Mouse (Mus musculus) forelimb bud, embryonic 11.5 days (tissue): Measurements from ENCODE around the gene Emc9.
A peak's percentile ranks its signal among the peaks of the same experiment; 100 is the strongest.

ENCODE experiments used
- DNase-seq: peaks from one replicate; pipeline ENCODE4 v3.0.0-alpha.2; 2012; ENCODE audit warnings: low read depth, low spot score

Emc9 gene

DNA sequence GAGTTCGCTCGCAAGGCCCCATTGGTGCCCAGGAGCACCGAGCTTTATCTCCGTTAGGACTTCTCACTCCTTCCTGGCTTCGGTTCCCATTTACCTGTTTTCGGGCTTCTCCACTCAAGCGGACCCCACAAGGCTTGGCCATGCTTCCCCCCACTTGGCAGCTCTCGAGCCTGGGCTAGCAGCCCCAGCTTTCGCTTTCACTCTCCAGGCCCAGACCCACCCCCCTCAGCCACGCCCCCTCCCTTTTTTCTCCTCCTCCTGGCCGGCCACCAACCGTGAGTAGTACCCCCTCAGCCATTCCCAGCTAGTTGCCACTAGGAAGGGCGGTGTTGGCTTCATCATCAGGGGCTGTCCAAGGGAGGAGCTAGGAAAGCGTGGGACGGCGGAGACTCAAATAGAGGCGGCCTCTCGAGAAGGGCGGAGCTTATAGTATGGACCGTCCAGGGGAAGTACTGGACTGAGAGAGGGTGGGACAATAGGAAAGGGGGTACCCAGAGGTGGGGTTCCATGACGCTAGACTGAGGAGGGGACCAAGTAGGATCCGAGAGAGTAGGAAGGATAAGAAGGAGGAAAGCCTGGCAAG is 5.7 kb upstream of the Emc9 start, which contains the start of gene Psme2:
Psme2 (minus strand) TSS at position 366 of the 583 bp plus-strand sequence.
- DNase-seq: peak; percentile 95

DNA sequence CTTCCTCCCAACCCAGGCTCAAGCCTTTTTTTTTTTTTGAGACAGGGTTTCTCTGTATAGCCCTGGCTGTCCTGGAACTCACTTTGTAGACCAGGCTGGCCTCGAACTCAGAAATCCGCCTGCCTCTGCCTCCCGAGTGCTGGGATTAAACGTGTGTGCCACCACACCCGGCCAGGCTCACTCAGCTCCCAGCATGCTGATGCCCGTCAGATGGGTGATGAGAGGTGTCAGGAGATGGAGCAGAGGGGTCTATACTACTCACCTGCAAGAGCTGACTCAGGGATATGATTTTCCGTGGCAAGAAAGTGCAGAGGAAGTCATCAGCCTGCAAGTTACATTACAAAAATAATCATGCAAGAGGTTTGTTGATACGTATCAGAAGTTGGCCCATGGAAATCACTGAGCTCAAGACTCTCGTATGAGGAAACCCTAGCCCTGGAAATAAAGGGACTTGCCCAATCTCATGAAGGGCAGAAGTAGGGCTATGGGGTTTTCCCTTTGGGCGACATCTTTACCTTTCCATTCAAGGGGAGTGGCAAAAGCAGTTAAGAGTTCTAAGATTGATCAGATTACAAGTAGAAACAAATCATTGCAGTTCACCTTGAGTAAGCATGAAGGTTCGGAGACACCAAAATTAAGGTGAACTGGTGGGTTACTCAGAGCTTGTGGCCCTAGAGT is 4.8 kb upstream of the Emc9 start:
- DNase-seq: no peak

DNA sequence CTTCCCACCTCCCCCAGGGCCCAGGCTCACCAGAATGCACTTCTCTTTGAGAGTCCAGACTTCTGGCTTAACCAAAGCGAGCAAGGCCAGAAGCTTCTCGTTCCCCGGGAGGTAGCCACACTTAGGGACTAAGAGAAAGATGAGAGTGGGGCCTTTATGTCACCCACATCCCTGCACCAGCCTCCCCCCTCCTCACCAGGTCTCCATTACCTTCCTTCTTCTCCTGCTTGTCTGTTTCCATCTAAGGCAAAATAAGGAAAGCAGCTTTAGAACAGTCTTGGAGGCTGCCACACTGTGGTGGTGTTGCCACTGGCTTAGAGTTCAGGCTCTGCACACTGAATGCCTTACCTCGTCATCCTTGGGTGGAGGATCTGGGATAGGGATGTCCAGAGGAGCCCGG is 4.2 kb upstream of the Emc9 start:
- no peak for DNase-seq

DNA sequence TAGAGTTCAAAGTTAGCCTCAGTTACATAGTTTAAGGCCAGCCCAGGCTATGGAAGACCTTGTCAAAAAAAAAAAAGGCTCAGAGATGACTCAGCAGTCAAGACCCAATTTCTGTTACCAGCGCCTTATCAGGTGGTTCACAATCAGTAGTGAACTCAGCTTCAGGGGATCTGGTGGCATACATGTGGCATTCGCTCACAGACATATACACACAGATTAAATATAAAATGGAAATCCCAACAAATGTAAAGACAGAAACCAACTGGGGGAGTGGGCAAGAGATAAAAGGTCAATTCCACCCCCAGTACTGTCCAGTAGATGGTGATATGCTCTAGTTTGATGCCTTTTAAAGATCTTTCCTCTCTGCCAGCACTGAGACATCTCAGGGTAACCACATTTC is 1.0 kb upstream of the Emc9 start:
- no peak for DNase-seq

DNA sequence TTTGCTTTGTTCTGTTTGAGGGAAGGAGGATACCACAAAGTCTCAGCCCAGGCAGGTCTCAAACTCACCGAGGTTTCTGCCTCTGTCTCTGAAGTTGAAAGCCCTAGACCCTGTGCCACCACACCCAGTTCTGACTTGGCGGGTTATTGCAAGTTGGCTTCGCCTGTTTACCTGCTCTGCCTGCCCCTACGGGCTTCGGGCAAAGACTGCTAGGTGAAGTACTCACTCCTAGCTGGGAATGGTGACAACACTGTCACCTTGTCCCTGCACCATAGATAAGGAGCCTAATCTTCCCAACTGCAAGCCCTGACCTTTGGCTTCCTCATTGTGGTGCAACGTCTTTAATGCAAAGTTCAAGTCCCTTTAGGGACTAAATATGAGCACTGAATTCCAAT is 461 bp upstream of the Emc9 start:
- no peak for DNase-seq

DNA sequence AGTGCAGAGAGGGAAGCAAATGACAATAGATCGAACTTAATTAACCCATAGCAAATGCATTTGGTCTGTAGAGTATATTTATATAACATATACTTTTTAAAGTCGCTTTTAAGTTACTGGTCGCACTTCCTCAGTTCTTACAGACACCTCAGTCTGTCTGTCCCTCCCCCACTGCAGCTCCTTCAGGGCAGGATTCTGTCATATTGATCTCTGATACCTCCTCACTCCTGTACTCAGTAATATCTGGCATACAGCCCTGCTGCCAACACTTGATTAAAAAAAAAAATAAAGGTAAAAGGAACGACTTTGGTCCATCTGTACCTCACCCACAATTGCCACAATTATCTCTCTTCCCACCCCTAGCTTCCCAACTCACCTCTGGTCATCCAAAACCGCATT is 800 bp downstream of the Emc9 start:
- no peak for DNase-seq

DNA sequence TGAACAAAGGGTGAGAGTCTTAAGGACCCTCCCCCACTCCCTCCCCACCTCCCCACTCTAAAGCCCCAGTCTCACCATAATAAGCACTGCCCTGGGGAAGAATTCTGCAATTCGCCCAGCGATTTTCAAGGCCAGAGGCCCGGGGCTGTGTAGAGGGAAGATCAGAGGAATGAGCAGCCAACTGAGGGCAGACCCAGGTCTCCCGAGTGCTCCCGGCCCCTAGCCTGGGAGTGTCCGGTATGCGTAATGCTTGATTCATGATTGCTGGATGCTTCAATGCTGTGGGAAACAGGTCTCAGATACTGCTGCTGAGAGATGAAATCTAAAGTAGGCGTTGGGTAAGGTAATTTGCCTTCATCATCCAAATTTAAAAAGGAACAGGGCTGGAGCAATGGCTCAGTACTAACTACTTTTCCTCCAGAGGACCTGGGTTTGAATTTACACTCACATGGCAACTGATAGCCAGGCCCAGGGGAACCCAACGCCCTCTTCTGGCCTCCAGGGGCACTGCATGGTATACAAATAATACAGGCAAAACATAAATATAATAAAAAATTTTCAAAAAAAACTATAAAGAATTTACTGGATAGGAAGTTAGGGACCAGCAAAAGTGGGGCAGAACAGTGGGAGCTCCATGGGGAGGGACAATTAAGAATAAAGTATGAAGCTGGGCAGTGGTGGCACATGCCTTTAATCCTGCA is 3.0 kb downstream of the Emc9 start:
- DNase-seq: no peak

DNA sequence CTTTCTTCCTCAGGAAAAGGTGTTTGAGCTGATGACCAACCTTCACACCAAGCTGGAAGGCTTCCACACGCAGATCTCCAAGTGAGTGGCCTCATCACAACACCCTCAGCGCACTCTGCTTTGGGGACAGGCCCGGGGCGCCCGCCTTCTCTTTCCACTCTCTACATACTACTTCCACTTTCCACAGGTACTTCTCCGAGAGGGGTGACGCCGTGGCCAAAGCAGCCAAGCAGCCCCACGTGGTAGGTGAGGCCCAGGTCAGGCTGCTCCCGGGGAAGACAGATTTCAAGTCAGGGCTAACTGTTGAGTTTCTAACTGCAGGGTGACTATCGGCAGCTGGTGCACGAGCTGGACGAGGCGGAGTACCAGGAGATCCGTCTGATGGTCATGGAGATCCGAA is 4.4 kb downstream of the Emc9 start:
- DNase-seq: no peak

DNA sequence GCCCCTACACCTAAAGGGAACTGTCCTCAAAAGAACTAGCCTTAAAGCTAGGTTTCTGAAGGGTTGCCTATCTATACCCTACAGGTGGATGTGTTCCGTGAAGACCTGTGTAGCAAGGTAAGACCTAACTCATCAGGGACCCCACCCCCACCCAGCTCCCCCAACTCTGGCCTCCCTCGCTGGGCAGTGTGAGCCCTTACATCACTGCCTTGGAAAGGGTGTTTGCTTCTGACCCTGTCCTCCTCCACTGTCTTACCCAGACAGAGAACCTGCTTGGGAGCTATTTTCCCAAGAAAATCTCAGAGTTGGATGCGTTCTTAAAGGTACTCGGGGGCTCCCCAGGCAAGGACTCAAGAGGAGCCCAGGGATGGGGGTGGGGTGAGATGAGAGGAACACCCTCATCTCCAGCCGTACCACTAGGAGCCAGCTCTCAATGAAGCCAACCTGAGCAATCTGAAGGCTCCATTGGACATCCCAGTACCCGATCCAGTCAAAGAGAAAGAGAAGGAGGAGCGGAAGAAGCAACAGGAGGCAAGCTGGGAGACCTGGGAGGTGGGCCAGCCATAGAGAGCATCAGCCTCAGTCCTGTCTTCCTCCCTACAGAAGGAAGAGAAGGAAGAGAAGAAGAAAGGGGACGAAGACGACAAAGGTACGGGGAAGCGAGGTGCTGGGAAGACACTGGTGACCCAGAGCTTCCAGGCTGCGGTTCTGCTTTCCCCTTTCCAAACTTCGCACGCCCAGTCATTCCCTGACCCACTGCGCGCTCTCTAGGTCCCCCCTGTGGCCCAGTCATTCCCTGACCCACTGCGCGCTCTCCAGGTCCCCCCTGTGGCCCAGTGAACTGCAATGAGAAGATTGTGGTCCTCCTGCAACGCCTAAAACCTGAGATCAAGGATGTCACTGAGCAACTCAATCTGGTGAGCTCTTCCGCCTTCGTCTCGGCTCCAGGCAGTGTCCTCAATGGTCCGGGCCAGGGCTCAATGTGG is 5.3 kb downstream of the Emc9 start:
- DNase-seq: no peak

DNA sequence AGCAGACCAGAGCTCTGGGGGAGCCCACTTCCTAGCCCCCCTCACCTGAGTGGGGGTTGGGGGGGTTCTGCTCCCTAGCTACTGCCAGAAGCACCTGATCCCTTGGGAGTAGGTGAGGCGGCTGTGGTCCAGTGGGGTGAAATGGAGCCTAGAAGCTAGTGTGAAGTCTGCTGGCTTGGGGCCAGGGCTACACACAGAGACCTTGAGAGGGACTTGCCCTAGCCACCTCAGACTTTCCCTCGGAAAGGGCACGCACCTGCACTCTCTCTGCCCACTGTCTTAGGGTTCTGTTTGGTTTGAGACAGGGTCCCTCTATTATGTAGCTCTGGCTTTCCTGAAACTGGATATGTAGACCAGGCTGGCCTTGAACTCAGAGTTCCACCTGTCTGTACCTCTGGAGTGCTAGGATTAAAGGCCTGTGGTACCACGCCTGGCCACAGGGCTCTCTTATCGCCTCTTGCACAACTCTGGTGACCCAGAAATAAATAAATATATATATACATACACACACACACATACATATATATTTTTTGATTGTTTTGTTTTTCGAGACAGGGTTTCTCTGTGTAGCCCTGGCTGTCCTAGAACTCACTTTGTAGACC is 6.3 kb downstream of the Emc9 start:
- DNase-seq: no peak

DNA sequence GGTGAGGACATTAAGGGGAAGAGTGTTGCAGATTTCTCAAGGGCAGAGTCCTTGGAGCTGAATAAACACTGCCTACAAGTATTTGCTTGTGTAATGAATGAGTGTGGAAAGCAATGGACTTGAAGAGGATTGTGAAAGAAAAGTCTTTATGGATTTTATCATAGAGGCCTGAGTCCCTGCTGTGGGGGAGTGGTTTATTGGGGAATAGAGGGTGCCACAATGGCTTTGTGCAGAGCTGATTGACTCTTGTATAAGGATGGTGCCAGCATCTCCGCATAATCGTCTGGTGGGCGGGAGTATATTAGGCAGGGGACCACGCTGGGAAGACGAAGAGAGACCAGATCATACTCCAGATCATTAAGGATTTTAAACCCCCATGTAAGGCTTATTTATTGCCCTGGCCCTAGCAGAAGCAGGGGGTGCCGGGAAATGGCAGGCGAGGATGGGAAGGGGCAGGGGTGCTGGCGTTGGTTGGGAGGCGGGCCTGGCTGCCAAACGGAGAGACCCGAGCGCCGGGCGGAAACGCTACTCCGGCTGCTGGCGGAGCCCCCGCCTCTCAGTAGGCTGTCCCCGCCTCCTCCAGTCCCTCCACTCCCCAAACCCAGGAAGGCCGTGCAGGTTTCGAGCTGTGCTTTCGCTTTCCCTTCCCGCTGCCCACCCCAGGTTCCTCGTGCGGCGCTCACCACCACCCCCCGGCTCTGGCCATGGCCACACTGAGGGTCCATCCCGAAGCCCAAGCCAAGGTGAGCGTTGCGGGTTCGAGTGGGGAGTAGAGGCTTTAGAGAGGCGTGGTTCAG is 7.0 kb downstream of the Emc9 start, which contains the start of gene Psme1:
Psme1 (plus strand) TSS at position 253 of the 797 bp plus-strand sequence.
- peak; percentile 69 for DNase-seq

DNA sequence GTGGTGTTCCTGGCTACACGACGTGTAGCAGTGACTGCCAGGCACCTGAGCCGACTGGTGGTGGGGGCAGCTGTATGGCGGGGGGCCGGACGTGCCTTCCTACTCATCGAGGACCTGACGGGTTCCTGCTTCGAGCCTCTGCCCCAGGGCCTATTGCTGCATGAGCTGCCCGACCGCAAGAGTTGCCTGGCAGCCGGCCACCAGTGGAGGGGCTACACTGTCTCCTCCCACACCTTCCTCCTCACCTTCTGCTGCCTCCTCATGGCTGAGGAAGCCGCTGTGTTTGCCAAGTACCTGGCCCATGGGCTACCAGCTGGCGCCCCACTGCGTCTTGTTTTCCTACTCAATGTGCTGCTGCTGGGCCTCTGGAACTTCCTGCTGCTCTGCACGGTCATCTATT is 8.7 kb downstream of the Emc9 start:
- no peak for DNase-seq

DNA sequence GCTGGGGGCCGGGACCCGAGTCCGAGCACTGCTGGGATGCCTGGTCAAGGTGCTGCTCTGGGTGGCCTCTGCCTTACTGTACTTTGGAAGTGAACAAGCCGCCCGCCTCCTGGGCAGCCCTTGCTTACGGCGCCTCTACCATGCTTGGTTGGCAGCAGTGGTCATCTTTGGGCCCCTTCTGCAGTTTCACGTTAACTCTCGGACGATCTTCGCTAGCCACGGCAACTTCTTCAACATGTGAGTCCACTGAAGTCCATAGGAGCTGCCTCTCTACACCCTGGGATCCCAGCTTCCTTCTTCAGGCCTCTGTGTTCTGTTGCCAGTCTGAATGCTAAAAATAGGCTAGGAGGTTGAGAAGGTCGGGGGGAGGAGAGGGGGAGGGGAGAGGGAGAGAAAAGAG is 9.4 kb downstream of the Emc9 start:
- no peak for DNase-seq

DNA sequence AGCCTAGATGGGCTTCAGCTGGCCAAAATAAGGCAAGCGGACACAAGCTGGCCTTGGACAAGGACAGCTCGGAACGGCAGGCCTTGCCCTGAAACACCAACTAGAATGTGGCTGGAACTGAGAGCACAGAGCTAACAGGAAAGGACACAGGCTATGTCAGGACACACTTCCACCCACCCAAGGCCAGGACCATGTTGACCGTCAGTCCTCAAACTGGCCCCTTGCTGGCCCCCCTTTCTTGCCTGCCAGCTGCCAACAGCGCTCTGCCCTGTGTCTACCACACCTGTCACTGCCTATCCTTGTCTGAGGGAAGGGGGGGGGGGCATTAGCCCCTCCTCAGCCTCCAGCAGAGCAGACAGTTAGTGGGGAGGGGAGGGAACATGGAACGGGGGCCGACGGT is 9.8 kb downstream of the Emc9 start, which contains the start of gene Fitm1:
Fitm1 (plus strand) TSS at position 316 of the 400 bp plus-strand sequence.
- DNase-seq: no peak

DNA sequence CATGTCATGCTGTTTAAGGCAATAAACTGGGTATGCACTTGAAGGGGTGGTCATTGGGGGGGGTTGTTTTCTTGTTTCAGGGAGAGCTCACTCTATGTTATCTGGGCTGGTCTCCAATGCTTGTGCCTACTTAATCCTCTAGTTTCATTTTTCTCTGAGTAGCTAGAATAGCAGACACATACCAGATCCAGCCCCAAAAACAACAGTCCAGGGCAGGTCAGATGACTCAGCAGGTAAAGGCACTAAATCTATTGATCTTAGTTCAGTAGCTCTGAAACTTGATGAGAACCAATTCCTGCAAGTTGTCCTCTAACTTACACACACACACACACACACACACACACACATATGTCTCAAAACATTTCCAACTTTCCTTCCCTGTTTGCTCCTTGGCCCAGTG is 13.3 kb downstream of the Emc9 start:
- no peak for DNase-seq

DNA sequence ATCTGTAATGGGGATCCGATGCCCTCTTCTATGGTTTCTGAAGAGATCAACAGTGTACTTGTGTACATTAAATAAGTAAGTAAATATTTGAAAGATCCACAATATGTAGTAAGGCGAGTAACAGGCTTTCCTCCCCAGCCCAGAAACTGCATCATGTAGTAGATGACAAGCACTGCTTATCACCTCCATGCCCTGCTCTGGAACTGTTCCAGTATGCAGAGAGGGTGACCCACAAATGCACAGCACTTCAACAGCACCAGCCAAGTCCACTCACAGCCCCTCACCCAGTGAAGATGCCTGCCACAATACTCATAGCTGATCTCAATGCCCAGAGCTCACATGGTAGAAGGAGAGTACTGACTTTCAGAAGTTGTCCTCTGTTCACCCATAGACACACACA is 14.5 kb downstream of the Emc9 start:
- no peak for DNase-seq

DNA sequence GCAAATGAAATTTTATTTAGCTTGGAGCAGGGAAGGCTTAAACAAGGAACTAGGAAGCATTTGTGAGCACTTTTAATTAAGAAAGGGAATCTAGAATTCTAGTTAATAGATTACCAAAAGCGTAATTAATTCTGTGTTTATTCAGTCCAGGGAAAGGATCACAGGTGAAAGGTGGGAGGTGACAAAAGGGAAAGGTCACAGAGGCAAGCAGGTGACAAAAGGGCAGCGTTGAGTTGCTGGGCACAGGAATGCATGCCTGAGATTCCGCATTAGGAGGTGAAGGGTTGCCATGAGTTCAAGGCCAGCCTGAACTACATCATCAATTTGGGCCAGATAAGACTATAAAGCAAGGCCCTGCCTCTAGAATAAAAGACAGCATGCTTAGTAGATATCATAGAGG is 17.6 kb downstream of the Emc9 start:
- DNase-seq: no peak

DNA sequence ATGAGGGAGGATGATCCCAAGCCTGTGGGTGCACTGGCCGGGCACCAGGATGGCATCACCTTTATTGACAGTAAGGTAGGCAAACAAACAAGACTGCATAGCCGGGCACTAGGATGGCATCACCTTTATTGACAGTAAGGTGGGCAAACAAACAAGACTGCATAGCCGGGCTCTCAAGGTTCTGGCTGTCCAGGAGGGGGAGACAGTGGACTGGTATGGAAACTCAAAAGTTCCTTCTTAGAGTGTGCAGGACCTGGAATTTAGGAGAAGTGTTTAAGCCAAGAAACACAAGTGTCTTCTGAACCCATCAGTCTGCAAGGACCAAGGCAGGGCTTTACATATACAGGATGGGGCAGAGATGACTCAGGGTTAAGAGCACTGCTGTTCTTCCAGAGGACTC is 19.4 kb downstream of the Emc9 start:
- no peak for DNase-seq

DNA sequence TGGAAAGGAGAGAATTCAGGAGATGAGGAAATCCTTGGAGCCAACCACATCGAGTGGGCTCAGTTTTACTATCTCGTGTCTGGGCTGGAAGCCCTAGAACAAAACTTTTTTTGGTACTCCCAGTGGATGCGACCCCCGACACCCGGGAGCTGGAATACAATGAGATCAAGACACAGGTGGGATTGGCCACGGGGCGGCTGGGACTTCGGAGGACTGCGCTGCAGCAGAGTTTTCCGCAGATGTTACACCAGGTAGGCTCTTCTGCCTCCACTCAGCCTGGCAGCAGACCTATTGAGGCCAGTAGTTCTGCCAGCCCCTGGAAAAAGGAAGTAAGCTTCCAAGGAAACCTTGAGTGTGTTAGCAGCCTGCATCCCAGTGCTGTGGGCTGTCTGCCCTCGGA is 21.9 kb downstream of the Emc9 start:
- DNase-seq: no peak

DNA sequence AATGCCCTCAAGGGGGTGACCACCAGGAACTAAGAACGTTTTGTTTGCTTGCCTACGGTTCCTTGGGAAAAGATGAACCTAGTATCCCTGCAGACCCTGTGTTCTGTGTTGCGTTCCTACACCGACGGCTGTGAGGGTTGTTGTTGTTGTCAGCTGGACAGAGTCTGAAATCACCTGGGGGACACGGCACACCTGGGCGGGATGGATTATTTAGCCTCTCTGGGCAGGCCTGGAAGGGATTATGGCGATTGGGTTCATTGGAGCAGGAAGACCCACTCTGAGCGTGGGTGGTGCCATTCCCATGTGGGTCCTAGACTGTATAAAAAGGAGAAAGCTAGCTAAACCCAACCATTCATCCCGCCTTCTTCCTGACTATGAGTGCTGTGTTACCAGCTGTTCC is 23.2 kb downstream of the Emc9 start:
- no peak for DNase-seq
